Mouse (Mus musculus) heart, adult 2 months (tissue): ENCODE data around the gene Strip1.

Experiments used
- CTCF ChIP-seq: fragments of 200-600 bp; IDR thresholded peaks from 2 replicates; pipeline ENCODE4 v1.8.1; 2022; ENCODE audit warnings: antibody characterized with exemption, mild to moderate bottlenecking, moderate library complexity
- EP300 ChIP-seq: fragments of 200-500 bp; IDR thresholded peaks from 2 replicates; pipeline ENCODE4 v1.6.1; 2011; ENCODE audit warnings: low read depth, low read length, control low read depth; ENCODE audit not compliant: insufficient read depth
- POLR2A ChIP-seq: fragments of 200-500 bp; IDR thresholded peaks from 2 replicates; pipeline ENCODE4 v1.6.1; 2011; ENCODE audit warnings: mild to moderate bottlenecking, low read depth, low read length, control low read depth; ENCODE audit not compliant: insufficient read depth

DNA sequence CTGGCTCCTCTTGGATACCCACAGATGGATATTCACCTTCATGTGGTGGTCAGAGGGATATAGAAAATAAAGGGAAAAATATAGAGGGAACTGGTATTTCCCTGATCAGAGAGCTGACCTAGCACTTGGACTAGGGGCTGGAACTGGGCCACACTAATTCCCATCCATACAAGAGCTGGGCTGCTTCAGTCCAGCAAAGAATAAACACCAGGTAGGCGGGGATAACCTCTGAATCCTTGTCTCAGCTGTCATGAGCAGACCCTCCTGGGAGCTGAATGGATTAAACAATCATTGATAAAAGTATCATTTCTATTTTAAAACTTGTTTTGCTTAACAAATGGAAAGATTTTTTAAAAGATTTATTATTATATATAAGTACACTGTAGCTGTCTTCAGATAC, 39.9 kb downstream of the Strip1 start:
- TF ChIP-seq CTCF (no peak), EP300 (no peak), POLR2A (no peak)
